7 mouse cellular contexts compared by ENCODE assay signal in genomic region chr17:83350379-83351091, GRCm38 (mm10). TPM values are rescaled to one million over a fixed set of nuclear protein-coding genes. Genes with fewer than 3 reads are reported as not detected.
A peak's percentile ranks its signal among the peaks of the same experiment; 100 is the strongest.
DNase-seq lines count a peak whose midpoint lies in the region; ATAC-seq lines count a peak whose summit lies in the region.

Gene Eml4, plus strand, starts transcription at chr17:83350931.

- no peaks in the 10 kb centered on the region for H3K27me3 ChIP-seq in intestine, embryonic 16.5 days (replicated peaks; ENCODE audit: control insufficient read depth, insufficient read depth, low read length)
- no peaks in the 10 kb centered on the region for H3K27me3 ChIP-seq in midbrain, embryonic 11.5 days (ENCODE audit: control insufficient read depth, insufficient read depth, low read length)

- ATAC-seq in intestine, embryonic 16.5 days: peak; percentile 96
- ATAC-seq in midbrain, embryonic 11.5 days (ENCODE audit: low FRiP score): peak; percentile 96

- H3K36me3 ChIP-seq in intestine, embryonic 16.5 days (ENCODE audit: control insufficient read depth, insufficient read depth, low read length): no peaks in the 10 kb centered on the region
- H3K36me3 ChIP-seq in midbrain, embryonic 11.5 days (ENCODE audit: control insufficient read depth, insufficient read depth, low read length): no peaks in the 10 kb centered on the region

- H3K9ac ChIP-seq in intestine, embryonic 16.5 days (ENCODE audit: low read depth, low read length): peak within 1 kb of the TSS; percentile 94
- peak within 1 kb of the TSS; percentile 89 for H3K9ac ChIP-seq in midbrain, embryonic 11.5 days (ENCODE audit: low read length)

- H3K27ac ChIP-seq in intestine, embryonic 16.5 days (ENCODE audit: low read length): peak within 1 kb of the TSS; percentile 89
- H3K27ac ChIP-seq in midbrain, embryonic 11.5 days (ENCODE audit: low read depth, low read length): peak within 1 kb of the TSS; percentile 68

- DNase-seq in adrenal gland, adult 8-10 months: peak; percentile 90
- peak; percentile 95 for DNase-seq in embryo, embryonic 9.5 days (ENCODE audit: extremely low spot score)
- DNase-seq in gastrocnemius, postnatal 4 days (ENCODE audit: low spot score in 2 of 2): peak; percentile 94 to 98
- peak; percentile 94 for DNase-seq in left cerebral cortex, postnatal 36 days (ENCODE audit: low spot score in 2 of 2)
- peak; percentile 100 for DNase-seq in midbrain, embryonic 11.5 days (ENCODE audit: low spot score, missing footprints)
- peak; percentile 91 for DNase-seq in skeletal muscle tissue, adult 2 months (ENCODE audit: low read depth, low spot score)

- intact Hi-C loops in left cerebral cortex, postnatal 36 days (cut with DNase I): loop anchor here (2.0 to 10.0 kb wide), 2 partner anchors 74 to 164 kb away; partner anchors contain the start of gene Cox7a2l

- peak within 1 kb of the TSS; percentile 87 for H3K4me3 ChIP-seq in intestine, embryonic 16.5 days (ENCODE audit: low read length)
- H3K4me3 ChIP-seq in midbrain, embryonic 11.5 days (ENCODE audit: low read depth, low read length): peak within 1 kb of the TSS; percentile 87

- WGBS in intestine, embryonic 16.5 days: 2% methylated on average over 50 of the region's 62 CpGs
- WGBS in midbrain, embryonic 11.5 days: 1% methylated on average over 53 of the region's 62 CpGs

- H3K4me1 ChIP-seq in intestine, embryonic 16.5 days (ENCODE audit: control insufficient read depth, insufficient read depth, low read length): peaks cover 19% of the 10 kb centered on the region
- peaks cover 14% of the 10 kb centered on the region for H3K4me1 ChIP-seq in midbrain, embryonic 11.5 days (ENCODE audit: control insufficient read depth, insufficient read depth, low read length)

- no peaks in the 10 kb centered on the region for H3K9me3 ChIP-seq in intestine, embryonic 16.5 days (ENCODE audit: control insufficient read depth, low read length)
- no peaks in the 10 kb centered on the region for H3K9me3 ChIP-seq in midbrain, embryonic 11.5 days (ENCODE audit: control insufficient read depth, low read length)

- H3K4me2 ChIP-seq in intestine, embryonic 16.5 days (ENCODE audit: low read depth, low read length): peak within 1 kb of the TSS; percentile 72
- H3K4me2 ChIP-seq in midbrain, embryonic 11.5 days: peak within 1 kb of the TSS; percentile 71

RNA-seq across cellular contexts. Expression of gene Eml4, which starts in this region (rescaled TPM):
- 10 to 100 TPM; 19.0 to 25.1 (median 22.4) TPM for total RNA-seq in adrenal gland, adult 8-10 months (2022)
- total RNA-seq in gastrocnemius, postnatal 4 days (2021): 10 to 100 TPM; 11.6 to 13.6 TPM
- 26.3 and 28.8 TPM in 2 replicates for polyA plus RNA-seq in intestine, embryonic 16.5 days (2015; fragmentation: Nextera tagmentation; extraction: Ambion mirVana)
- total RNA-seq in left cerebral cortex, postnatal 36 days (2021): 10 to 100 TPM; 20.2 to 23.1 TPM
- polyA plus RNA-seq in midbrain, embryonic 11.5 days (2014; fragmentation: Nextera tagmentation; extraction: Ambion mirVana): 40.5 and 41.2 TPM in 2 replicates

Comparison
In these comparisons a context has a peak if more than half of its experiments do, and no peak if none do; other contexts are left out.
1. Peak in every context shown above with its lines: DNase-seq, ATAC-seq, H3K4me3 ChIP-seq and H3K27ac ChIP-seq.